Mouse (Mus musculus) midbrain, embryonic 11.5 days (tissue): ENCODE results near the gene Zbtb20. TPM values are rescaled to one million over a fixed set of nuclear protein-coding genes. Genes with fewer than 3 reads are reported as not detected.

Experiments
- ATAC-seq: fragments of 200-750 bp; cut with Nextera tagmentation; 2 replicates; pipeline ENCODE4 v1.8.0; 2017; ENCODE audit warnings: moderate TSS enrichment, moderate library complexity; ENCODE audit not compliant: low FRiP score
- DNase-seq: peaks from one replicate; pipeline ENCODE4 v3.0.0; 2015; ENCODE audit warnings: low spot score; ENCODE audit errors: missing footprints
- H3K27ac ChIP-seq: fragments of 300-500 bp; sonication (generic); 2 replicates; pipeline ENCODE4 v1.5.1; 2014; ENCODE audit warnings: low read depth, low read length
- H3K27me3 ChIP-seq: fragments of 300-500 bp; sonication (generic); 2 replicates; pipeline ENCODE4 v1.6.1; 2014; ENCODE audit warnings: mild to moderate bottlenecking, low read length, moderate library complexity, mixed read lengths; ENCODE audit not compliant: control insufficient read depth, insufficient read depth
- H3K36me3 ChIP-seq: fragments of 300-500 bp; sonication (generic); 2 replicates; pipeline ENCODE4 v1.6.1; 2014; ENCODE audit warnings: mild to moderate bottlenecking, low read length, moderate library complexity, mixed read lengths; ENCODE audit not compliant: control insufficient read depth, insufficient read depth
- H3K4me1 ChIP-seq: fragments of 300-500 bp; sonication (generic); 2 replicates; pipeline ENCODE4 v1.6.1; 2014; ENCODE audit warnings: low read length; ENCODE audit not compliant: control insufficient read depth, insufficient read depth
- H3K4me2 ChIP-seq: fragments of 300-500 bp; sonication (generic); 2 replicates; pipeline ENCODE4 v1.6.1; 2014; ENCODE audit warnings: mild to moderate bottlenecking, moderate library complexity
- H3K4me3 ChIP-seq: fragments of 300-500 bp; sonication (generic); 2 replicates; pipeline ENCODE4 v1.5.1; 2014; ENCODE audit warnings: low read depth, low read length
- H3K9ac ChIP-seq: fragments of 300-500 bp; sonication (generic); 2 replicates; pipeline ENCODE4 v1.6.1; 2014; ENCODE audit warnings: low read length
- H3K9me3 ChIP-seq: fragments of 300-500 bp; sonication (generic); 2 replicates; pipeline ENCODE4 v1.6.1; 2016; ENCODE audit warnings: low read length; ENCODE audit not compliant: control insufficient read depth
- WGBS: fragments of 180-500 bp; shearing (Covaris S2); extraction: QIAGEN DNeasy Blood & Tissue Kit; methylation state at CpG from one replicate; pipeline ENCODE4 v1.1.7; 2014; 5-methylcytosine and 5-hydroxymethylcytosine counted together
- polyA plus RNA-seq: library from polyadenylated mRNA; unstranded; fragments of >200 nt; fragmentation: Nextera tagmentation; extraction: Ambion mirVana; gene quantifications from 2 replicates; pipeline ENCODE4 v1.2.1, GENCODE M21; 2014

Zbtb20 gene
- polyA plus RNA-seq, 1 experiment from 2014 or later, result 45.6 TPM

- Histone ChIP-seq H3K27me3 (no peaks in the 10 kb centered on the region), H3K36me3 (no peaks in the 10 kb centered on the region)
- WGBS, result 91% methylated on average over 16 of the region's 16 CpGs
These were observed 695.8 kb downstream of the Zbtb20 start for GRCm38 (mm10) chr16:43571376-43572081.

GRCm38 (mm10) chr16:43572171-43572570 lies 696.5 kb downstream of the Zbtb20 start:
- WGBS, result 91% methylated on average over 5 of the region's 5 CpGs
- ATAC-seq (no peak), DNase-seq (no peak)
- no peak overlapping the region for H3K4me2 ChIP-seq
- peaks cover 32% of the 10 kb centered on the region for H3K4me1 ChIP-seq
- H3K27ac ChIP-seq, result no peak overlapping the region
- no peak overlapping the region for H3K4me3 ChIP-seq
- no peaks in the 10 kb centered on the region for H3K36me3 ChIP-seq
- H3K9ac ChIP-seq, result no peak overlapping the region
- no peaks in the 10 kb centered on the region for H3K9me3 ChIP-seq
- H3K27me3 ChIP-seq, result no peaks in the 10 kb centered on the region

More at GRCm38 (mm10) chr16:43571376-43572081, 695.8 kb downstream of the Zbtb20 start:
- Histone ChIP-seq H3K4me1 (peaks cover 29% of the 10 kb centered on the region), H3K27ac (no peak overlapping the region), H3K4me2 (no peak overlapping the region), H3K9me3 (no peaks in the 10 kb centered on the region), H3K4me3 (no peak overlapping the region), H3K9ac (no peak overlapping the region)
- ATAC-seq (no peak), DNase-seq (no peak)

DNA sequence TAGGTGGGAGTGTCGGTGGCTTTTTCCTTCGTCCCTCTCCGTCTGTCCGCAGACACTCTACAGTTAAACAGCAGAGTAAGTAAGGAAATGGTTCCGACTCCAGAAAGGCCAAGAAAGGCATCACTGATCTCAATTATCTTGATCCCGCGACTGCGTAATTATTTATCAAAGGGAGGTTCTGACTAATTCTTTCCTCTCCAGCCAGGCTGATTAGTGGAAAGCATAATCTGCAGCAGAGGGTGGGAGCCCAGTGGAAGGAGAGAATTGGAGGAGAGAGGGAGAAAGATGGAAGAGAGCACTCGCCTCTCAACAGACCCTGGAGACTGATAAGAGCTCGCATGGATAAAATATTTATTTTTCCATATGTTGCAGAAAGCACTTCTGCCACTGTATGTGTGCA lies 697.1 kb downstream of the Zbtb20 start:
- no peak overlapping the region for H3K9ac ChIP-seq
- WGBS, result 63% methylated on average over 10 of the region's 10 CpGs
- H3K4me3 ChIP-seq, result no peak overlapping the region
- H3K9me3 ChIP-seq, result no peaks in the 10 kb centered on the region
- ATAC-seq, result no peak
- H3K27me3 ChIP-seq, result no peaks in the 10 kb centered on the region
- H3K4me2 ChIP-seq, result no peak overlapping the region
- DNase-seq, result no peak
- H3K4me1 ChIP-seq, result peaks cover 37% of the 10 kb centered on the region
- peak overlapping the region; percentile 54; the same call in 1 of the 2 replicates for H3K27ac ChIP-seq
- no peaks in the 10 kb centered on the region for H3K36me3 ChIP-seq

- H3K9me3 ChIP-seq, result no peaks in the 10 kb centered on the region
- H3K36me3 ChIP-seq, result no peaks in the 10 kb centered on the region
- WGBS, result 44% methylated on average over 14 of the region's 14 CpGs
- H3K4me3 ChIP-seq, result no peak overlapping the region
- peak; percentile 91 for DNase-seq
- no peak overlapping the region for H3K9ac ChIP-seq
- peak overlapping the region; percentile 54; the same call in 1 of the 2 replicates for H3K27ac ChIP-seq
- H3K27me3 ChIP-seq, result no peaks in the 10 kb centered on the region
- peaks cover 37% of the 10 kb centered on the region for H3K4me1 ChIP-seq
- peak; percentile 69 for ATAC-seq
- no peak overlapping the region for H3K4me2 ChIP-seq
These were observed 697.6 kb downstream of the Zbtb20 start for GRCm38 (mm10) chr16:43573181-43573833.

DNA sequence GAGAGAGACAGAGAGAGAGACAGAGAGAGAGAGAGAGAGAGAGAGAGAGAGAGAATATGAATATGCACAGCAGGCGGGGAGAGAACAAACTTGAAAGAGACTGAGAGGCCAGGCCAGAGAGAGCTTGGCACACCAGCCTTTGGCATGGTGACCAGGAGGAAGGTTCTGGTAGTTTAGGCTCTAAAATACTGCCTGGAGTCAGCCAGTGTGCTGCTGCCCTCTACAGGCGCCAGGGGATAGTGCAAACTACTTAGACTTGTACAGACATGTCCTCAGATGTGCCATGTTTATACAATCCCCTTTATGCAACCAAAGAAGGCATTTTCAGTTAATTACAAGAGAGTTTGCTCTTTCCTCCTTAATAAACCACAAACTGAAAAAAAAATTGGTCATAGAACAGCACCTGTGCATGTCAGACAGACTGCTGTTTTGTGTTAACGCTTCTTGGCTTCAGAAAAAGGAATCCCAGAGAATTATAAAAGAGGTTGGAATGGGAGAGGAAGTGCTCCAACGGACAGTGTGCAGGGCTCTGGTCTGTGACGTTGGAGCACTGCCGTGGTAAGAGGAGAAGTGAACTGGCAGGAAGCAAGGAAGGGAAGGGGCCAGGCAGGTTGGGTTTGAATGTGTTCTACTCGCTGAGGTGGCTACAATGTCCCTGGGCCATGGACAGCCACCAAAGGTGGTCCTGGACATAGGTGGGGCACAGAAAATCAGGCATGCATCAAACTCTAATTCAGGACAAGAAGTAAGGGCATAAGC lies 698.5 kb downstream of the Zbtb20 start:
- H3K27ac ChIP-seq, result peak overlapping the region; percentile 17; the same call in 1 of the 2 replicates
- no peaks in the 10 kb centered on the region for H3K9me3 ChIP-seq
- no peak overlapping the region for H3K4me3 ChIP-seq
- H3K36me3 ChIP-seq, result peaks cover 2% of the 10 kb centered on the region; the same call in 1 of the 2 replicates
- ATAC-seq (peak; percentile 47), DNase-seq (peak; percentile 96)
- H3K27me3 ChIP-seq, result no peaks in the 10 kb centered on the region
- no peak overlapping the region for H3K9ac ChIP-seq
- peaks cover 37% of the 10 kb centered on the region for H3K4me1 ChIP-seq
- H3K4me2 ChIP-seq, result no peak overlapping the region
- 57% methylated on average over 7 of the region's 7 CpGs for WGBS

GRCm38 (mm10) chr16:43575066-43575465 lies 699.4 kb downstream of the Zbtb20 start:
- Histone ChIP-seq H3K9ac (0 out of 2 replicates have a peak overlapping the region, but pooled peaks have one; percentile 10), H3K36me3 (peaks cover 2% of the 10 kb centered on the region; the same call in 1 of the 2 replicates), H3K4me1 (peaks cover 37% of the 10 kb centered on the region), H3K4me3 (no peak overlapping the region), H3K4me2 (no peak overlapping the region), H3K27ac (no peak overlapping the region; the same call in 1 of the 2 replicates), H3K27me3 (no peaks in the 10 kb centered on the region), H3K9me3 (no peaks in the 10 kb centered on the region)
- ATAC-seq, result peak; percentile 49
- peak; percentile 87 for DNase-seq
- WGBS, result 42% methylated on average over 4 of the region's 4 CpGs

- ATAC-seq (no peak), DNase-seq (no peak)
- H3K4me3 ChIP-seq, result no peak overlapping the region
- peak overlapping the region; percentile 36; the same call in 1 of the 2 replicates for H3K9ac ChIP-seq
- no peak overlapping the region for H3K4me2 ChIP-seq
- H3K4me1 ChIP-seq, result peaks cover 37% of the 10 kb centered on the region
- no peaks in the 10 kb centered on the region for H3K27me3 ChIP-seq
- H3K27ac ChIP-seq, result peak overlapping the region; percentile 59
- H3K36me3 ChIP-seq, result peaks cover 6% of the 10 kb centered on the region; the same call in 1 of the 2 replicates
- H3K9me3 ChIP-seq, result no peaks in the 10 kb centered on the region
- WGBS, result 37% methylated on average over 9 of the region's 9 CpGs
These were observed 699.8 kb downstream of the Zbtb20 start for GRCm38 (mm10) chr16:43575507-43575906.

- DNase-seq (peak; percentile 92), ATAC-seq (peak; percentile 51)
- Histone ChIP-seq H3K36me3 (peaks cover 6% of the 10 kb centered on the region; the same call in 1 of the 2 replicates), H3K4me3 (no peak overlapping the region), H3K9ac (no peak overlapping the region), H3K27ac (peak overlapping the region; percentile 0; the same call in 1 of the 2 replicates), H3K9me3 (no peaks in the 10 kb centered on the region), H3K4me1 (peaks cover 37% of the 10 kb centered on the region), H3K4me2 (no peak overlapping the region), H3K27me3 (no peaks in the 10 kb centered on the region)
- 7% methylated on average over 10 of the region's 10 CpGs for WGBS
These were observed 701.7 kb downstream of the Zbtb20 start for GRCm38 (mm10) chr16:43577399-43577798.
